Mouse (Mus musculus): ENCODE measurements at regions not wholly inside any gene's neighbourhood (a gene's known extent, or its start where the extent isn't known, plus 50 kb on each side); places are given as distances from the start of the nearest gene placed in this dataset.

GRCm38 (mm10) chr3:70227165-70227564, 219.8 kb downstream of the Otol1 start:
- no peak for TF ChIP-seq CTCF (IDR thresholded peaks at IDR 0.05; ENCODE audit: low read depth)
- no peak for TF ChIP-seq EP300 (IDR thresholded peaks at IDR 0.05; ENCODE audit: low read depth)

All from heart, postnatal 0 days (tissue).